Mouse (Mus musculus) brain, embryonic 14.5 days (tissue): ENCODE results near the gene Parp2.

ENCODE experiments used
- CTCF ChIP-seq: fragments of 200-500 bp; IDR thresholded peaks from 2 replicates; pipeline ENCODE4 v1.5.1; 2012; ENCODE audit warnings: inconsistent platforms, mild to moderate bottlenecking, moderate library complexity, borderline replicate concordance; ENCODE audit not compliant: insufficient read depth, insufficient read length; ENCODE audit errors: extremely low read depth
- POLR2A ChIP-seq: fragments of 200-500 bp; IDR thresholded peaks from 2 replicates; pipeline ENCODE4 v1.6.1; 2012; ENCODE audit warnings: mild to moderate bottlenecking, inconsistent platforms, borderline replicate concordance; ENCODE audit not compliant: poor library complexity, insufficient read depth, insufficient read length, severe bottlenecking; ENCODE audit errors: extremely low read depth

DNA sequence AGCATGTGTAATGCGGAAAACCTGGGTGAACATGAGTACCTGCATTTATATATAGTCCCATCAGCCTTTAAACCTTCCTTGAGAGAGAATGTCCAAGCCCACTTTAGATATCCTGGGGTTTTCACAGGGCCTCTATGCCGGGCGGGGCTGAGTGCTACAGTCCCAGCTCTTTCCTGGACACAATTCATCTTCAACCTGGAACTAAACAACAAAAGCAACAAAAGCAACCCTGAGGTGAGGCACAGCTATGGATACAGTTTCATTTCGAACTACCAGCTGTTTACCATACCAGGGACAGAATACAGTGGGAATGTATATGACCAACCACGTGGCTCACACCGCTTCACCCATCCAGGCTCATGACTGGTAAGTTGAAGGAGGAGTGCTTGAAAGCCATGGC is 5.2 kb upstream of the Parp2 start:
- TF ChIP-seq CTCF: no peak
- no peak for TF ChIP-seq POLR2A
